Mouse (Mus musculus): ENCODE measurements around the gene Stat4.

- TF ChIP-seq CTCF (IDR thresholded peaks at IDR 0.05; ENCODE audit: borderline replicate concordance, insufficient read depth, low read length) (peak; percentile 17; the same call in 1 of the 2 replicates), POLR2A (IDR thresholded peaks at IDR 0.05; ENCODE audit: low read depth, low read length) (no peak)
Measured at GRCm38 (mm10) chr1:52004096-52004495, 17.1 kb downstream of the Stat4 start.

All from embryonic fibroblast, embryonic 13.5 days (primary cell).